Mouse (Mus musculus) kidney, embryonic 16.5 days (tissue): Measurements from ENCODE around the gene Mrps18c. TPM values are rescaled to one million over a fixed set of nuclear protein-coding genes. Genes with fewer than 3 reads are reported as not detected.

ENCODE experiments used
- ATAC-seq: fragments of 200-750 bp; cut with Nextera tagmentation; 2 replicates; pipeline ENCODE4 v1.8.0; 2017; ENCODE audit warnings: moderate TSS enrichment; ENCODE audit not compliant: low FRiP score, low TSS enrichment
- H3K27ac ChIP-seq: fragments of 300-500 bp; sonication (generic); 2 replicates; pipeline ENCODE4 v1.5.1; 2014; ENCODE audit warnings: low read length
- H3K27me3 ChIP-seq: fragments of 300-500 bp; sonication (generic); 2 replicates; pipeline ENCODE4 v1.6.1; 2014; ENCODE audit warnings: low read length, control low read depth, mixed read lengths; ENCODE audit not compliant: insufficient read depth
- H3K36me3 ChIP-seq: fragments of 300-500 bp; sonication (generic); 2 replicates; pipeline ENCODE4 v1.6.1; 2014; ENCODE audit warnings: low read length, control low read depth, mixed read lengths; ENCODE audit not compliant: insufficient read depth
- H3K4me1 ChIP-seq: fragments of 300-500 bp; sonication (generic); 2 replicates; pipeline ENCODE4 v1.6.1; 2014; ENCODE audit warnings: low read length, control low read depth, mixed read lengths; ENCODE audit not compliant: insufficient read depth
- H3K4me2 ChIP-seq: fragments of 300-500 bp; sonication (generic); replicated peaks from 2 replicates; pipeline ENCODE4 v1.6.1; 2014; ENCODE audit warnings: low read depth, low read length
- H3K4me3 ChIP-seq: fragments of 300-500 bp; sonication (generic); 2 replicates; pipeline ENCODE4 v1.5.1; 2014; ENCODE audit warnings: mild to moderate bottlenecking, low read length
- H3K9ac ChIP-seq: fragments of 300-500 bp; sonication (generic); replicated peaks from 2 replicates; pipeline ENCODE4 v1.6.1; 2014; ENCODE audit warnings: low read length
- H3K9me3 ChIP-seq: fragments of 300-500 bp; sonication (generic); 2 replicates; pipeline ENCODE4 v1.6.1; 2016; ENCODE audit warnings: low read length, control low read depth
- WGBS: fragments of 180-500 bp; shearing (Covaris S2); extraction: QIAGEN DNeasy Blood & Tissue Kit; methylation state at CpG from one replicate; pipeline ENCODE4 v1.1.7; 2014; 5-methylcytosine and 5-hydroxymethylcytosine counted together
- polyA plus RNA-seq: library from polyadenylated mRNA; unstranded; fragments of >200 nt; fragmentation: Nextera tagmentation; extraction: Ambion mirVana; gene quantifications from 2 replicates; pipeline ENCODE4 v1.2.1, GENCODE M21; 2015

The Mrps18c gene
- polyA plus RNA-seq, 1 experiment from 2014 or later: 142 TPM

DNA sequence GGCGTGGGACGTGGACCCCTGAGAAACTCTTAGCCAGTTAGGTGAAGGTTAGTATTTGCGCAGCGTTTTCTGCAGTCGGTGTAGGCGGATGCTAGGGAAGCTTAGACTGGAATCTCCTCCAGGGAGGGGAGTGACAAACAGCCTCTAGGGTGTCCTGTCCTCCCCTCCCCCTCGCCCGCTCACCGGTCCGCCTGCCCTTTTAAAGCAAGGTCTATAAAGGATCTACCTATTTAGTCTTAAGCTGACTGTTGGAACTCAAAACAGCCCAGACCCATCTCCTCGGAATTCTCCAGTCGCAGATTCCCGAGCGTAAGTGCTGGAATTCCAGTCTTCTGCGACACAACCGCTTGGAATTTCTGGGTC lies 47.0 kb downstream of the Mrps18c start, which contains the start of gene Gpat3:
Gene Gpat3, plus strand, starts transcription at position 229 of the 363 bp plus-strand sequence.
- Histone ChIP-seq H3K9ac (peak within 1 kb of the TSS; percentile 64), H3K4me2 (peak within 1 kb of the TSS; percentile 99), H3K27ac (no peak within 1 kb of the TSS), H3K27me3 (peaks cover 31% of the 10 kb centered on the region), H3K9me3 (peaks cover 9% of the 10 kb centered on the region), H3K4me1 (peaks cover 17% of the 10 kb centered on the region), H3K4me3 (peak within 1 kb of the TSS; percentile 68), H3K36me3 (no peaks in the 10 kb centered on the region)
- WGBS: 0% methylated on average over 16 of the region's 16 CpGs
- no peak; the same call in 1 of the 2 replicates for ATAC-seq

DNA sequence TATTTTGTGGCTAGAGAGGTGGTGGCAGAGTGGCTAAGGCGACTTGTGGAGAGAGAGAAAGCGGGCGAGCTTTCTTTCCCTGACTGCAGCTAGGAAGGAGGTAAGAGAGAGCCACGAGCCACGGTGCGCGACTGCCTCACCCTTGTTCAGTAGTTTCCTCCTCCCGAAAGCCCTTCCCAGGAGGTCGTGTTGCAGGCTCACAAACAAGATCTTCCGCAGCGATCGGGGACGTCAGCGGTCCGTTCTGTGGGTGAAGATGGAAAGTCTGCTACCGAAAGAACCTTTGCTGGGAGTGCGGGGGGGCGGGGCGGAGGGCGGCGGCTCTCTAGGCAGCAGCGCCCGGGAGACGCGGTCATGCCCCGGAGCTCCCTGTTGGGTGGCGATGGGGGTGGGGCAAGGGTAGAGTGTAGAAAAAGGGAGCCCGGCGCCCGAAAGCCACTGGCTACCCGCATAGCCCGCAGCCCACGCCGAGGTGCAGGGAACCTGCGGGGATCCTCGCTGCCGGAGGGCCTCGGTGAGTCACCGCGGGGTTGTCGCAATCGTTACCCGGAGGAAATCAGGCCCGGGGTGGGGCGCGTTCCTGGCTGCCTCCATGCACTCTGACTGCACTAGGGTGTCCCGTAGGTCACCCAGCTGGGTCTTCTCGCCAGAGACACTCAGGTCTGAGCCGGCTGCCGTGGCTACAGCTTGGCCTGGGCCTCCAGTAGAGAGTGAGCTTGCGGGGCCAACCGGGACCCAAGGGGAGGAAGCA lies 47.6 kb downstream of the Mrps18c start:
- Histone ChIP-seq H3K36me3 (no peaks in the 10 kb centered on the region), H3K9me3 (peaks cover 9% of the 10 kb centered on the region), H3K27me3 (peaks cover 31% of the 10 kb centered on the region), H3K27ac (no peak overlapping the region), H3K4me1 (peaks cover 17% of the 10 kb centered on the region), H3K4me3 (peak overlapping the region; percentile 68), H3K9ac (peak overlapping the region; percentile 64), H3K4me2 (peak overlapping the region; percentile 99)
- under 1% methylated on average over 52 of the region's 52 CpGs for WGBS
- peak; percentile 82 for ATAC-seq

DNA sequence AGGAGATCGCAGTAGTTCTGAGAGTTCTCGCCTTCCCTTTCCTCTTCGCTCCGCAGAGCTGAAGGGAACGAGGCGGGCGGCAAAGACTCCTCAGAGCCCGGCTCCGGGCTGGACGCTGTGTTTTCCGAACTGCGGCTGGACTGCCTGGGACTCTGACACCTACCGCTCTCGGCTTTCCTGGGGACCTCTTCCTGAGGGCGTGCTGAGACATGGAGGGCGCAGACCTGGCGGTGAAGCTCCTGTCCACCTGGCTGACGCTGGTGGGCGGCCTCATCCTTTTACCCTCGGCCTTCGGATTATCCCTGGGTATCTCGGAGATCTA lies 48.1 kb downstream of the Mrps18c start:
- Histone ChIP-seq H3K27ac (no peak overlapping the region), H3K9me3 (peaks cover 9% of the 10 kb centered on the region), H3K27me3 (peaks cover 31% of the 10 kb centered on the region), H3K9ac (peak overlapping the region; percentile 64), H3K36me3 (no peaks in the 10 kb centered on the region), H3K4me2 (peak overlapping the region; percentile 99), H3K4me1 (peaks cover 17% of the 10 kb centered on the region), H3K4me3 (peak overlapping the region; percentile 68)
- WGBS: under 1% methylated on average over 22 of the region's 22 CpGs
- ATAC-seq: no peak; the same call in 1 of the 2 replicates

DNA sequence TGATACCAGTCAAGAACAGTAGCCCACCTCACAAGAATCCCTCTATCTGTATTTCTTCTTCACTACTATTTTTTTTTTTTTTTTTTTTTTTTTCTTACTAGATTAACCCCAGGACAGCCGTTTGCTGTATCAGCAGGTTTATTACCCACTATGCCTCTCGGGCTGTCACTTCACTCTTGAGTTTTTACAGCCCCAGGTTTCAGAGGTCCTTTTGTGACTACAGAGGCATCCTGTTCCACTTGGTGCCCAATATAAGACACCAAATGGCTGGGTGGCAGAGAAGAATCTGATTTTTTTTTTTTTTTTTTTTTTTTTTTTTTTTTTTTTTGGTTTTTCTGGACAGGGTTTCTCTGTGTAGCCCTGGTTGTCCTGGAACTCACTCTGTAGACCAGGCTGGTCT lies 48.7 kb downstream of the Mrps18c start:
- Histone ChIP-seq H3K4me1 (peaks cover 17% of the 10 kb centered on the region), H3K4me2 (peak overlapping the region; percentile 99), H3K27ac (no peak overlapping the region), H3K36me3 (no peaks in the 10 kb centered on the region), H3K4me3 (peak overlapping the region; percentile 68), H3K9ac (no peak overlapping the region), H3K9me3 (peaks cover 3% of the 10 kb centered on the region), H3K27me3 (peaks cover 31% of the 10 kb centered on the region)
- ATAC-seq: no peak
- 5% methylated on average over 2 of the region's 2 CpGs for WGBS

DNA sequence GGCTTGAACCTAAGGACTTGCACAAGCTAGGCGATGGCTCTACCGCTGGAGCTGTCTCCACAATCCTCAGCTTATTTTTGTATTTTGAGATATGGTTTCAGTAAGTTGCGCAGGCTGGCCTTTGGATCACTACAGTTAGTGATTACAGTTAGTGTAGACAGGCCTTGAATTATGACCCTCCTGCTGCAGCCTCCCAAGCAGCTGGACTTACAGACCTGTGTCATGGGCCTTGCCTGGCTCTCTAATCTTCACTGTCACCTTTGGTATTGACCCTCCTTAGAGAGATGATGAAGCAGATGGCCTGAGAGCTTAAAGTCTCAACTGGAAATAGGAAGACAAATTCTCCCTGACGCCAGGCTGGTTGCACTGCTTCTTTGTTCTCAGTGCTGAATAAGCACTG lies 55.5 kb downstream of the Mrps18c start:
- WGBS: 81% methylated on average over 4 of the region's 4 CpGs
- Histone ChIP-seq H3K27me3 (no peaks in the 10 kb centered on the region), H3K4me1 (no peaks in the 10 kb centered on the region), H3K4me2 (no peak overlapping the region), H3K9me3 (no peaks in the 10 kb centered on the region), H3K9ac (no peak overlapping the region), H3K27ac (no peak overlapping the region), H3K4me3 (no peak overlapping the region), H3K36me3 (no peaks in the 10 kb centered on the region)
- ATAC-seq: no peak

Other genes starting within 250 kb of the Mrps18c start
- gene Plac8, start 226.4 kb upstream of the Mrps18c start, polyA plus RNA-seq: 87.7 and 91.5 TPM in 2 replicates
- 68.5 and 70.3 TPM in 2 replicates for gene Coq2, start 123.5 kb upstream of the Mrps18c start, polyA plus RNA-seq
- 4.0 and 4.5 TPM in 2 replicates for gene Hpse, start 78.9 kb upstream of the Mrps18c start, polyA plus RNA-seq
- gene Helq, start within 50 bp of the Mrps18c start, polyA plus RNA-seq: 12.9 and 16.5 TPM in 2 replicates
- 29.7 and 32.4 TPM in 2 replicates for gene Abraxas1, start 22.3 kb downstream of the Mrps18c start, polyA plus RNA-seq
- gene Gpat3, start 47.1 kb downstream of the Mrps18c start, polyA plus RNA-seq: 1.4 and 1.7 TPM in 2 replicates